Mouse (Mus musculus): ENCODE data around the gene Zbtb41. TPM values are rescaled to one million over a fixed set of nuclear protein-coding genes. Genes with fewer than 3 reads are reported as not detected.
A peak's percentile ranks its signal among the peaks of the same experiment; 100 is the strongest.

Gene Zbtb41
- 17.3 and 21.7 TPM in 2 replicates for polyA plus RNA-seq (2015; fragmentation: Nextera tagmentation; extraction: Ambion mirVana)

GRCm38 (mm10) chr1:139421875-139422791 lies at the start of gene Zbtb41:
TSS of gene Zbtb41 (plus strand) at chr1:139422288.
- Histone ChIP-seq H3K9ac (replicated peaks; ENCODE audit: low read depth, low read length) (peak within 1 kb of the TSS; percentile 94), H3K36me3 (ENCODE audit: control insufficient read depth, insufficient read depth) (no peaks in the 10 kb centered on the region), H3K27ac (ENCODE audit: low read length) (peak within 1 kb of the TSS; percentile 91), H3K4me3 (replicated peaks; ENCODE audit: low read length) (peak within 1 kb of the TSS; percentile 93), H3K4me1 (replicated peaks; ENCODE audit: control insufficient read depth, insufficient read depth, low read length) (peaks cover 33% of the 10 kb centered on the region), H3K9me3 (ENCODE audit: control insufficient read depth, low read length) (no peaks in the 10 kb centered on the region), H3K27me3 (replicated peaks; ENCODE audit: control insufficient read depth, insufficient read depth, low read length) (no peaks in the 10 kb centered on the region), H3K4me2 (ENCODE audit: low read length) (peak within 1 kb of the TSS; percentile 75)
- under 1% methylated on average over 75 of the region's 88 CpGs for WGBS
- ATAC-seq, result peak; percentile 98

- H3K27me3 ChIP-seq (replicated peaks; ENCODE audit: control insufficient read depth, insufficient read depth, low read length), result no peaks in the 10 kb centered on the region
- peak overlapping the region; percentile 22 for H3K4me3 ChIP-seq (replicated peaks; ENCODE audit: low read length)
- ATAC-seq, result peak; percentile 75
- no peaks in the 10 kb centered on the region for H3K36me3 ChIP-seq (ENCODE audit: control insufficient read depth, insufficient read depth)
- H3K9me3 ChIP-seq (ENCODE audit: control insufficient read depth, low read length), result no peaks in the 10 kb centered on the region
- peak overlapping the region; percentile 39 for H3K4me2 ChIP-seq (ENCODE audit: low read length)
- WGBS, result 7% methylated on average over 6 of the region's 6 CpGs
- H3K27ac ChIP-seq (ENCODE audit: low read length), result no peak overlapping the region
- peaks cover 10% of the 10 kb centered on the region for H3K4me1 ChIP-seq (replicated peaks; ENCODE audit: control insufficient read depth, insufficient read depth, low read length)
- no peak overlapping the region; the same call in 1 of the 2 replicates for H3K9ac ChIP-seq (replicated peaks; ENCODE audit: low read depth, low read length)
Observed at GRCm38 (mm10) chr1:139375900-139376299, 46.2 kb upstream of the Zbtb41 start.

GRCm38 (mm10) chr1:139376638-139377286 lies 45.3 kb upstream of the Zbtb41 start, which contains the start of gene Crb1:
TSS of gene Crb1 (minus strand) at chr1:139377100.
- Histone ChIP-seq H3K9me3 (ENCODE audit: control insufficient read depth, low read length) (no peaks in the 10 kb centered on the region), H3K36me3 (ENCODE audit: control insufficient read depth, insufficient read depth) (no peaks in the 10 kb centered on the region), H3K4me2 (ENCODE audit: low read length) (peak within 1 kb of the TSS; percentile 39), H3K27me3 (replicated peaks; ENCODE audit: control insufficient read depth, insufficient read depth, low read length) (no peaks in the 10 kb centered on the region), H3K9ac (replicated peaks; ENCODE audit: low read depth, low read length) (peak within 1 kb of the TSS; percentile 33), H3K4me1 (replicated peaks; ENCODE audit: control insufficient read depth, insufficient read depth, low read length) (peaks cover 10% of the 10 kb centered on the region), H3K4me3 (replicated peaks; ENCODE audit: low read length) (peak within 1 kb of the TSS; percentile 22), H3K27ac (ENCODE audit: low read length) (no peak within 1 kb of the TSS)
- WGBS, result 5% methylated on average over 5 of the region's 5 CpGs
- ATAC-seq, result peak; percentile 70

GRCm38 (mm10) chr1:139378861-139379620 lies 43.0 kb upstream of the Zbtb41 start:
- no peaks in the 10 kb centered on the region for H3K9me3 ChIP-seq (ENCODE audit: control insufficient read depth, low read length)
- 23% methylated on average over 11 of the region's 11 CpGs for WGBS
- no peaks in the 10 kb centered on the region for H3K27me3 ChIP-seq (replicated peaks; ENCODE audit: control insufficient read depth, insufficient read depth, low read length)
- peak; percentile 27; the same call in 1 of the 2 replicates for ATAC-seq
- no peak overlapping the region for H3K4me3 ChIP-seq (replicated peaks; ENCODE audit: low read length)
- H3K36me3 ChIP-seq (ENCODE audit: control insufficient read depth, insufficient read depth), result no peaks in the 10 kb centered on the region
- no peak overlapping the region for H3K9ac ChIP-seq (replicated peaks; ENCODE audit: low read depth, low read length)
- H3K4me2 ChIP-seq (ENCODE audit: low read length), result no peak overlapping the region
- peaks cover 10% of the 10 kb centered on the region for H3K4me1 ChIP-seq (replicated peaks; ENCODE audit: control insufficient read depth, insufficient read depth, low read length)
- no peak overlapping the region for H3K27ac ChIP-seq (ENCODE audit: low read length)

- Histone ChIP-seq H3K9me3 (ENCODE audit: control insufficient read depth, low read length) (no peaks in the 10 kb centered on the region), H3K27ac (ENCODE audit: low read length) (no peak overlapping the region), H3K27me3 (replicated peaks; ENCODE audit: control insufficient read depth, insufficient read depth, low read length) (no peaks in the 10 kb centered on the region), H3K36me3 (ENCODE audit: control insufficient read depth, insufficient read depth) (no peaks in the 10 kb centered on the region), H3K9ac (replicated peaks; ENCODE audit: low read depth, low read length) (no peak overlapping the region), H3K4me3 (replicated peaks; ENCODE audit: low read length) (no peak overlapping the region), H3K4me1 (replicated peaks; ENCODE audit: control insufficient read depth, insufficient read depth, low read length) (peaks cover 10% of the 10 kb centered on the region), H3K4me2 (ENCODE audit: low read length) (no peak overlapping the region)
- 0 out of 2 replicates have a peak, but pooled peaks have one; percentile 9 for ATAC-seq
- 40% methylated on average over 4 of the region's 4 CpGs for WGBS
Observed at GRCm38 (mm10) chr1:139379621-139379984, 42.5 kb upstream of the Zbtb41 start.

- H3K9ac ChIP-seq (replicated peaks; ENCODE audit: low read depth, low read length), result no peak overlapping the region
- H3K9me3 ChIP-seq (ENCODE audit: control insufficient read depth, low read length), result no peaks in the 10 kb centered on the region
- H3K4me2 ChIP-seq (ENCODE audit: low read length), result no peak overlapping the region
- H3K36me3 ChIP-seq (ENCODE audit: control insufficient read depth, insufficient read depth), result no peaks in the 10 kb centered on the region
- H3K27ac ChIP-seq (ENCODE audit: low read length), result no peak overlapping the region
- H3K4me3 ChIP-seq (replicated peaks; ENCODE audit: low read length), result no peak overlapping the region
- H3K27me3 ChIP-seq (replicated peaks; ENCODE audit: control insufficient read depth, insufficient read depth, low read length), result no peaks in the 10 kb centered on the region
- 44% methylated on average over 2 of the region's 2 CpGs for WGBS
- ATAC-seq, result no peak
- H3K4me1 ChIP-seq (replicated peaks; ENCODE audit: control insufficient read depth, insufficient read depth, low read length), result no peaks in the 10 kb centered on the region
Observed at GRCm38 (mm10) chr1:139391747-139392146, 30.3 kb upstream of the Zbtb41 start.

- H3K4me2 ChIP-seq (ENCODE audit: low read length), result no peak overlapping the region
- H3K4me3 ChIP-seq (replicated peaks; ENCODE audit: low read length), result no peak overlapping the region
- no peak for ATAC-seq
- H3K36me3 ChIP-seq (ENCODE audit: control insufficient read depth, insufficient read depth), result no peaks in the 10 kb centered on the region
- no peak overlapping the region for H3K9ac ChIP-seq (replicated peaks; ENCODE audit: low read depth, low read length)
- no peak overlapping the region for H3K27ac ChIP-seq (ENCODE audit: low read length)
- H3K9me3 ChIP-seq (ENCODE audit: control insufficient read depth, low read length), result no peaks in the 10 kb centered on the region
- no peaks in the 10 kb centered on the region for H3K27me3 ChIP-seq (replicated peaks; ENCODE audit: control insufficient read depth, insufficient read depth, low read length)
- no peaks in the 10 kb centered on the region for H3K4me1 ChIP-seq (replicated peaks; ENCODE audit: control insufficient read depth, insufficient read depth, low read length)
- 69% methylated on average over 1 of the region's 1 CpGs for WGBS
Observed at GRCm38 (mm10) chr1:139396589-139396988, 25.5 kb upstream of the Zbtb41 start.

GRCm38 (mm10) chr1:139405766-139406165 lies 16.3 kb upstream of the Zbtb41 start:
- H3K4me1 ChIP-seq (replicated peaks; ENCODE audit: control insufficient read depth, insufficient read depth, low read length), result no peaks in the 10 kb centered on the region
- H3K4me3 ChIP-seq (replicated peaks; ENCODE audit: low read length), result no peak overlapping the region
- H3K27me3 ChIP-seq (replicated peaks; ENCODE audit: control insufficient read depth, insufficient read depth, low read length), result no peaks in the 10 kb centered on the region
- H3K9ac ChIP-seq (replicated peaks; ENCODE audit: low read depth, low read length), result no peak overlapping the region
- H3K27ac ChIP-seq (ENCODE audit: low read length), result no peak overlapping the region
- no peak for ATAC-seq
- H3K4me2 ChIP-seq (ENCODE audit: low read length), result no peak overlapping the region
- H3K9me3 ChIP-seq (ENCODE audit: control insufficient read depth, low read length), result no peaks in the 10 kb centered on the region
- H3K36me3 ChIP-seq (ENCODE audit: control insufficient read depth, insufficient read depth), result no peaks in the 10 kb centered on the region

- H3K9ac ChIP-seq (replicated peaks; ENCODE audit: low read depth, low read length), result no peak overlapping the region
- H3K27me3 ChIP-seq (replicated peaks; ENCODE audit: control insufficient read depth, insufficient read depth, low read length), result no peaks in the 10 kb centered on the region
- H3K36me3 ChIP-seq (ENCODE audit: control insufficient read depth, insufficient read depth), result no peaks in the 10 kb centered on the region
- ATAC-seq, result no peak
- WGBS, result 63% methylated on average over 5 of the region's 5 CpGs
- H3K4me1 ChIP-seq (replicated peaks; ENCODE audit: control insufficient read depth, insufficient read depth, low read length), result no peaks in the 10 kb centered on the region
- no peak overlapping the region for H3K27ac ChIP-seq (ENCODE audit: low read length)
- H3K4me2 ChIP-seq (ENCODE audit: low read length), result no peak overlapping the region
- H3K9me3 ChIP-seq (ENCODE audit: control insufficient read depth, low read length), result no peaks in the 10 kb centered on the region
- no peak overlapping the region for H3K4me3 ChIP-seq (replicated peaks; ENCODE audit: low read length)
Observed at GRCm38 (mm10) chr1:139407701-139408100, 14.4 kb upstream of the Zbtb41 start.

All from forebrain, embryonic 16.5 days (tissue).